Mouse (Mus musculus): ENCODE data around the gene Pramel1. TPM values are rescaled to one million over a fixed set of nuclear protein-coding genes. Genes with fewer than 3 reads are reported as not detected.
"Not testable (repeated sequence)": the region's sequence is repeated elsewhere in the genome, so short reads cannot be mapped to it uniquely, and the experiment has no call there.

Pramel1 gene
- polyA plus RNA-seq, 1 experiment from 2014 or later = not detected

DNA sequence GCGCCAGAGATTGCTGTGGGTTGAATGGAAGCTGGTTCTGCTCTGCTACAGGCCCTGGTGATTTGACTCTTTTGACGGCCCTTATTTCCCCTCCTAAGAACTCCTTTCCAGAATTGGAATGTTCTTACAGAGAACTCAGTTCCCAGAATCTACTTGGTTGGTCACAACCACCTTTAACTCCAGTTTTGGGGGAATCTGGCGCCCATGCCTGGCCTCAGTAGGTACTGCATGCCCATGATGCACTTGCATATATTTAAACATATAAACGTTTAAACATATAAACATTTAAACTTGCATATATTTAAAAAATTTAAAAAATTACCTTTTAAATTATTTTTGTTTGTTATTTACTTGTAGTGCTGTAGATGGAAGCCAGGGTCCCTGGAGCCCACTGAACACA, 10.6 kb upstream of the Pramel1 start:
- no peaks in the 10 kb centered on the region for H3K9me3 ChIP-seq
- WGBS = 44% methylated on average over 4 of the region's 4 CpGs
- H3K27me3 ChIP-seq (ENCODE audit: insufficient read depth, poor library complexity, severe bottlenecking) = no peaks in the 10 kb centered on the region; the same call in 1 of the 2 replicates
- H3K36me3 ChIP-seq = no peaks in the 10 kb centered on the region
- no peak overlapping the region for H3K4me3 ChIP-seq
- H3K4me1 ChIP-seq (replicated peaks) = peaks cover 18% of the 10 kb centered on the region
- peak; percentile 37 for DNase-seq (ENCODE audit: low spot score)
- H3K27ac ChIP-seq = no peak overlapping the region

DNA sequence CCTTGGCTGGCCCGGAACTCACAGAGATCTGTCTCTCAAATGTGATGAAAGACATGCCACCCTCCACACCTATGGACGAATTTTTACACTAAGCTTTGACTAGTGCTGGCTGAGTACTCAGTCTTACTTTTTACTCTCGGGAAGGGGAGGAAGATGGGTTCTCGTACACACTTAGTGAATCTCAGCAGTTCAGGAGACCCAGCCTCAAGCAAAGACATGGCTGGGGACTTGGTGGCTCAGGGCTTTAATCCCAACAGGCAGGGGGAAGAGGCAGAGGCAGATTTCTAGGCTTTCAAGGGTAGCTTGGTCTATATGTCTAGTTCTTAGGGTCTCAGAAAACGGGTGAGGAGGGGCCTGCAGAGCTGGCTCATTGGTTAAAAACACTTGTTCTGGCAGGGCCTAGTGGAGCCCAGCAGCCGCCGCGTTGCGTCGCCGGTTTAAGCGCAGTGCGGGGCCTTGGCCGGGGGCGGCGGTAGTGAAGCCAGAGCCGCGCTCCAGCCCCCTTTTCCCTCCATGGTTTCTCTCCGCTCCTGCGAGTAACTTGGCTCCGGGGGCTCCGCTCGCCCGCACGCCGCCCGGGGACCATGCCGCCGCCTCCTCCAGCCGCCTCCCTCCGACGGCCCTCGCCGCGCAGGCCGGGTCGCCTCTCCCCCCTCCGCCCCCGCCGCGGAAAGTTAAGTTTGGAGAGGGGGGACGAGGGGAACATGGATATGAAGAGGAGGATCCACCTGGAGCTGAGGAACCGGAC, 5.1 kb upstream of the Pramel1 start:
- Histone ChIP-seq H3K4me1 (replicated peaks) (no peaks in the 10 kb centered on the region), H3K36me3 (no peaks in the 10 kb centered on the region), H3K4me3 (peak overlapping the region; percentile 46), H3K27me3 (ENCODE audit: insufficient read depth, poor library complexity, severe bottlenecking) (peaks cover 4% of the 10 kb centered on the region; the same call in 1 of the 2 replicates), H3K9me3 (peaks cover 3% of the 10 kb centered on the region; the same call in 1 of the 2 replicates), H3K27ac (peak overlapping the region; percentile 71)
- DNase-seq (ENCODE audit: low spot score) = peak; percentile 78
- WGBS = 8% methylated on average over 43 of the region's 43 CpGs

DNA sequence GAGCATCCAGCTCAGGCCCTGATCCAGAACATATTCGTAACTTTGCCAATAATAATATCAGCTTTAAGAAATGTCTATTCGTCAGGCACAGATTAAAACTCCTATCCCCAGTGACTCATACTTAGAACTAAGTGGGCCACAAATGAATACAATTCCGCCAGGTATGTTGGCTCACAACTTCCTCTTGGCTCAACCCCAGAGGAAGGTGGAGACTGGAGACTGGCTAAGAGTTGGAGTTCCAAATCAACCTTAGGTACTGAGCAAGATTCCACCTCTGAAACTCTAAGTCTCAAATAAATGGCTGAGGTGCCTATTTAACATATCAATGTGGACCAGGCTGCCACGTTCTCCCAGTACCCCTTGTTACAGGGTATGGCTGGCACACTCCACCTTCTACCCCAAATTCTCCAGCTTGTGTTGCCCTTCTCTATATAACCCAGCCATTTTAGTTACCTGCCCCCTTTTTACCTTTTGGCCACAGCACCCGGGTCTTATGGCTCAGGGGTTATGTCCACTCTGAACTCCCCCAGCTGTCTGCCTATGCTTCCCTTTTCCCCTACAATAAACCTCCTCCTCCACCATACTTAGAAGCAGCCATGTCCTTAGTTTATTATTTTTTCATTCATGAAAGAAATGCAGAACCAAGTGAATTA, 17.5 kb downstream of the Pramel1 start:
- H3K9me3 ChIP-seq = peaks cover 6% of the 10 kb centered on the region
- peak overlapping the region; percentile 53 for H3K4me3 ChIP-seq
- WGBS = 75% methylated on average over 5 of the region's 5 CpGs

DNA sequence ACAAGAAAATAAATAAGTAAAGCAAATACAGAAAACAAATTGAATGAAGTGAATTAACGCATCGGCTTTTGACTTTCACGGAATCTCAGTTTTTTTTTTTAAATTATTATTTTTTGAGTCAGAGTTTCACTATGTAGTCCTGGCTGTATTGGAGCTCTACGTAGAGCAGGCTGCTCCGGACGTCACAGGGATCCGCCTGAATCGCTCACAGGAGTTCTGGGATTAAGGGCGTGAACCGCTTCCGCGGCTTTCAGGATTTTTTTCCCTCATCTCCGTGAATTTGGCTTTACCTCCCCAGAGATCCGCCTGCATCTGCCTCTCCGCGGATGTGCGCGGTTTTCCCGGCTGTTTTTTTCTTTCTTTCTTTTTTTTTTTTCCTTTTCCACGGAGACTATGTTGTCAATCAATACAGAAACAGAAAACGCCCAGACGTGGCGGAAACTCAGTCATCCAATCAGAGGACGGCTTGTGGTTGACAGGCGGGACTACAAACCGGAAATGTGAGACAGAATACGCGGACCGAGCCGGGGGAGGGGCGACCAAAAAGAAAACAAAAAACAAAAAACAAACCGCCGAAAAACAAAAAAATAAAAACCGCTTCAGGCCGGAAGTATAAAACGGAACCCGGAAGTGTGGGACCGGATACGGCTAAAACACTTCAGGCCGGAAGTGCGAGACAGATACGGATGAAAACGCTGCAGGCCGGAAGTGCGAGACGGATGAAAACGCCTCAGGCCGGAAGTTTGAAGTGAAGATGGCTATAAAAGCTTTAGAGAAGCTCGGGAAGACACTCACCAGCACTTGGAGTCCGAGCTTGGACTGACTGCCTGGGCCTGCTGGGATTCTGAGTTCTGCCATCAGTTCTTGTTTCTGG, 18.2 kb downstream of the Pramel1 start, which contains the start of gene Pramef8:
Gene Pramef8 (plus strand): TSS at position 208 of the 874 bp plus-strand sequence.
- Histone ChIP-seq H3K4me3 (peak within 1 kb of the TSS; percentile 53), H3K27ac (peak within 1 kb of the TSS; percentile 84), H3K9me3 (peaks cover 6% of the 10 kb centered on the region), H3K4me1 (replicated peaks) (peaks cover 6% of the 10 kb centered on the region), H3K36me3 (peaks cover 35% of the 10 kb centered on the region), H3K27me3 (ENCODE audit: insufficient read depth, poor library complexity, severe bottlenecking) (no peaks in the 10 kb centered on the region)
- peak; percentile 91 for DNase-seq (ENCODE audit: low spot score)
- WGBS = under 1% methylated on average over 50 of the region's 50 CpGs

More for the DNA sequence above, 17.5 kb downstream of the Pramel1 start:
- H3K27me3 ChIP-seq (ENCODE audit: insufficient read depth, poor library complexity, severe bottlenecking) = no peaks in the 10 kb centered on the region
- H3K27ac ChIP-seq = peak overlapping the region; percentile 84
- DNase-seq (ENCODE audit: low spot score) = no peak
- H3K4me1 ChIP-seq (replicated peaks) = peaks cover 6% of the 10 kb centered on the region
- H3K36me3 ChIP-seq = peaks cover 27% of the 10 kb centered on the region

DNA sequence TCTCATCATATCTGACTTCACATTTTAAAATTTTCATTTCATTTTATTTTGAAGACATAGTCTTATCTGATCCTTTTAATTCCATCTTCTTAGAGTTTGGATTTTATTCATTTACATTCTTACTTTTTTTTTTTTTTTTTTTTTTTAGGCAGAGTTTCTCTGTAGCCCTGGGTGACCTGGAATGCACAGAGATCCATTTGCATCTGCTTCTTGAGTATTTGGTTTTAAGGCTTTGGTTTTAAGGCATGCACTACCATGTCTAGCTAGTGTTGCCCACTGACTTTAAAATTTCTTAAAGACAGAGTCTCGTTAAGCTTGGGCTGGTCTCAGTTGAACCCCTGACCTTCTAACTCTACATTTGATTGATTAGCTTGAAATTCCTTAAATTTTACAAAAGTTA, 19.4 kb downstream of the Pramel1 start:
- peaks cover 6% of the 10 kb centered on the region for H3K9me3 ChIP-seq
- no peak for DNase-seq (ENCODE audit: low spot score)
- H3K4me3 ChIP-seq = peak overlapping the region; percentile 53
- peaks cover 47% of the 10 kb centered on the region for H3K36me3 ChIP-seq
- H3K27me3 ChIP-seq (ENCODE audit: insufficient read depth, poor library complexity, severe bottlenecking) = no peaks in the 10 kb centered on the region
- no peak overlapping the region for H3K27ac ChIP-seq
- WGBS = 97% methylated on average over 1 of the region's 1 CpGs
- peaks cover 6% of the 10 kb centered on the region for H3K4me1 ChIP-seq (replicated peaks)

DNA sequence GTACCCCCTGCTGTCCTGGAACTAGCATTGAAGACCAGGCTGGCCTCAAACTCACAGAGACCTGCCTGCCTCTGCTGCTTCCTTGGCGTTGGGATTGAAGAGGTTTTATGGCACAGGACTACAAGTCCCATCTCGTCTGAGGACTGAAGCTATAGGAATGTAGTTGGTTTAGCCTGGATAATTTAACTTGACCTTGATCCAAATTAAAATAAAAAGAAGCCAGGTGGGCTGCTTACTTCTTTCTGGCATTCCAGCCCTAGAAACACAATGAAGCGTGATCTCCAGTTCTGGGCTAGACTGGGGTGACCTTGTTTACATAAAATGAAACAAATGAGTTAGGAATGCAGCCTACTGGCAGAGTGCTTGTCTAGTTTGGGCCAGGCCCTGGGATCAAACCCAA, 19.9 kb downstream of the Pramel1 start:
- no peak overlapping the region for H3K4me3 ChIP-seq
- peaks cover 6% of the 10 kb centered on the region for H3K4me1 ChIP-seq (replicated peaks)
- peaks cover 6% of the 10 kb centered on the region for H3K9me3 ChIP-seq
- peaks cover 52% of the 10 kb centered on the region for H3K36me3 ChIP-seq
- no peaks in the 10 kb centered on the region for H3K27me3 ChIP-seq (ENCODE audit: insufficient read depth, poor library complexity, severe bottlenecking)
- WGBS = 94% methylated on average over 3 of the region's 3 CpGs
- no peak overlapping the region for H3K27ac ChIP-seq
- no peak for DNase-seq (ENCODE audit: low spot score)

DNA sequence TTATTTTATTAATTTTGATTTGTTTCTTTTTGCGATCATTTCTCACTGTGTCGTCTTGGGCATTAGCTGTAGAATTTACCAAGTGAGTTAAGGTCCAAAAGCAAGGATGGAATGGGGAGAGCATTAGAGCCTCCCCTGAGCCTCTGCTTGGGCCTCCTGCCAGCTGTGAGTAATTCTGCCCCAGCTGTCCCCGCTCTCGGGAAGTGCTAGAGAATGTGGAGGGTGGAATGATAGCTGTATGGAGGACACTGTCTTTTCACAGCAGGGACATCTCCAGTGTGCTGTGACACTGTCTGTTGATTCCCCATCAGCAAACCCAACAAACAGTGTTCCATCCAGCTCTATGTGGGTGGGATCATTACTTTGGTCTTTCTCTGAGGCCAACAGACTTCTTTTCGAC, 32.5 kb downstream of the Pramel1 start:
- not testable (repeated sequence) for H3K27me3 ChIP-seq (ENCODE audit: insufficient read depth, poor library complexity, severe bottlenecking); H3K4me1 ChIP-seq (replicated peaks); H3K9me3 ChIP-seq; DNase-seq (ENCODE audit: low spot score); H3K4me3 ChIP-seq; H3K27ac ChIP-seq
- peaks cover 12% of the 10 kb centered on the region; the same call in 1 of the 2 replicates for H3K36me3 ChIP-seq
- 73% methylated on average over 5 of the region's 5 CpGs for WGBS

Other genes starting within 250 kb of the Pramel1 start
- 14.4 and 15.9 TPM in 2 replicates for gene Prdm2, start 181.4 kb upstream of the Pramel1 start, polyA plus RNA-seq (2016; fragmentation: Nextera tagmentation; extraction: Ambion mirVana)
- gene Pdpn, start 94.9 kb upstream of the Pramel1 start, polyA plus RNA-seq (2016; fragmentation: Nextera tagmentation; extraction: Ambion mirVana) = 85.2 and 113 TPM in 2 replicates
- gene Lrrc38, start 44.7 kb upstream of the Pramel1 start, polyA plus RNA-seq (2016; fragmentation: Nextera tagmentation; extraction: Ambion mirVana) = 0.14 and 0.18 TPM in 2 replicates
- 18.2 and 21.9 TPM in 2 replicates for gene Pramef8, start 18.0 kb downstream of the Pramel1 start, polyA plus RNA-seq (2016; fragmentation: Nextera tagmentation; extraction: Ambion mirVana)
- not detected in 2 replicates for gene Oog4, start 55.9 kb downstream of the Pramel1 start, polyA plus RNA-seq (2016; fragmentation: Nextera tagmentation; extraction: Ambion mirVana)
- not detected in 2 replicates for gene Gm13043, start 116.9 kb downstream of the Pramel1 start, polyA plus RNA-seq (2016; fragmentation: Nextera tagmentation; extraction: Ambion mirVana)
- not detected in 2 replicates for gene Gm13040, start 141.5 kb downstream of the Pramel1 start, polyA plus RNA-seq (2016; fragmentation: Nextera tagmentation; extraction: Ambion mirVana)
- gene BC080695, start 157.3 kb downstream of the Pramel1 start, polyA plus RNA-seq (2016; fragmentation: Nextera tagmentation; extraction: Ambion mirVana) = not detected in 2 replicates
- not detected in 2 replicates for gene Gm13057, start 157.3 kb downstream of the Pramel1 start, polyA plus RNA-seq (2016; fragmentation: Nextera tagmentation; extraction: Ambion mirVana)
- gene Gm13083, start 220.6 kb downstream of the Pramel1 start, polyA plus RNA-seq (2016; fragmentation: Nextera tagmentation; extraction: Ambion mirVana) = not detected in 2 replicates